Mouse (Mus musculus): ENCODE measurements at regions not wholly inside any gene's neighbourhood (a gene's known extent, or its start where the extent isn't known, plus 50 kb on each side); places are given as distances from the start of the nearest gene placed in this dataset.
A peak's percentile ranks its signal among the peaks of the same experiment; 100 is the strongest.

- DNase-seq (ENCODE audit: low spot score in 2 of 2): no peak
These were observed 60.1 kb upstream of the Irx1 start for GRCm38 (mm10) chr13:72023666-72024065.

- DNase-seq (ENCODE audit: low spot score in 2 of 2): no peak
These were observed 80.5 kb upstream of the Irx1 start for GRCm38 (mm10) chr13:72043930-72044470.

GRCm38 (mm10) chr13:72056469-72056868, 92.9 kb upstream of the Irx1 start:
- DNase-seq (ENCODE audit: low spot score in 2 of 2): no peak

- no peak for DNase-seq (ENCODE audit: low spot score in 2 of 2)
These were observed 98.1 kb upstream of the Irx1 start for GRCm38 (mm10) chr13:72061659-72062058.

- no peak for DNase-seq (ENCODE audit: low spot score in 2 of 2)
These were observed 99.8 kb upstream of the Irx1 start for GRCm38 (mm10) chr13:72063278-72063761.

- DNase-seq (ENCODE audit: low spot score in 2 of 2): no peak
These were observed 133.1 kb upstream of the Irx1 start for GRCm38 (mm10) chr13:72096585-72096984.

- no peak for DNase-seq (ENCODE audit: low spot score in 2 of 2)
These were observed 133.7 kb upstream of the Irx1 start for GRCm38 (mm10) chr13:72097268-72097667.

- DNase-seq (ENCODE audit: low spot score in 2 of 2): no peak
These were observed 134.3 kb upstream of the Irx1 start for GRCm38 (mm10) chr13:72097811-72098210.

GRCm38 (mm10) chr13:72100741-72101140, 137.2 kb upstream of the Irx1 start:
- DNase-seq (ENCODE audit: low spot score in 2 of 2): no peak

- no peak for DNase-seq (ENCODE audit: low spot score in 2 of 2)
These were observed 145.1 kb upstream of the Irx1 start for GRCm38 (mm10) chr13:72108666-72109065.

GRCm38 (mm10) chr13:72113942-72114341, 150.4 kb upstream of the Irx1 start:
- no peak for DNase-seq (ENCODE audit: low spot score in 2 of 2)

GRCm38 (mm10) chr13:72114776-72115663, 151.5 kb upstream of the Irx1 start:
- peak in 1 of 2 experiments; percentile 3 for DNase-seq (ENCODE audit: low spot score in 2 of 2)

GRCm38 (mm10) chr13:72120467-72120866, 156.9 kb upstream of the Irx1 start:
- no peak for DNase-seq (ENCODE audit: low spot score in 2 of 2)

- DNase-seq (ENCODE audit: low spot score in 2 of 2): no peak
These were observed 157.5 kb upstream of the Irx1 start for GRCm38 (mm10) chr13:72120911-72121553.

- no peak for DNase-seq (ENCODE audit: low spot score in 2 of 2)
These were observed 158.2 kb upstream of the Irx1 start for GRCm38 (mm10) chr13:72121554-72122229.

- no peak for DNase-seq (ENCODE audit: low spot score in 2 of 2)
These were observed 158.7 kb upstream of the Irx1 start for GRCm38 (mm10) chr13:72122230-72122627.

GRCm38 (mm10) chr13:72128306-72128705, 164.8 kb upstream of the Irx1 start:
- no peak for DNase-seq (ENCODE audit: low spot score in 2 of 2)

- no peak for DNase-seq (ENCODE audit: low spot score in 2 of 2)
These were observed 167.8 kb upstream of the Irx1 start for GRCm38 (mm10) chr13:72131341-72131740.

- no peak for DNase-seq (ENCODE audit: low spot score in 2 of 2)
These were observed 170.7 kb upstream of the Irx1 start for GRCm38 (mm10) chr13:72134101-72134768.

GRCm38 (mm10) chr13:72166225-72166624, 202.7 kb upstream of the Irx1 start:
- DNase-seq (ENCODE audit: low spot score in 2 of 2): no peak

GRCm38 (mm10) chr13:72167434-72167833, 203.9 kb upstream of the Irx1 start:
- DNase-seq (ENCODE audit: low spot score in 2 of 2): no peak
